Mouse (Mus musculus) urinary bladder, postnatal 25 days (tissue): ENCODE measurements around the gene Pole2.
"Not testable (repeated sequence)": the region's sequence is repeated elsewhere in the genome, so short reads cannot be mapped to it uniquely, and the experiment has no call there.

ENCODE experiments used
- DNase-seq: peaks from one replicate; pipeline ENCODE4 v3.0.0; 2022; ENCODE audit warnings: low spot score

Pole2 gene

GRCm38 (mm10) chr12:69179371-69179770, 48.6 kb downstream of the Pole2 start:
- no peak for DNase-seq

- no peak for DNase-seq
Observed at GRCm38 (mm10) chr12:69177526-69177925, 50.5 kb downstream of the Pole2 start.

GRCm38 (mm10) chr12:69175975-69176374, 52.0 kb downstream of the Pole2 start:
- no peak for DNase-seq

- no peak for DNase-seq
Observed at GRCm38 (mm10) chr12:69171307-69171706, 56.7 kb downstream of the Pole2 start.

DNA sequence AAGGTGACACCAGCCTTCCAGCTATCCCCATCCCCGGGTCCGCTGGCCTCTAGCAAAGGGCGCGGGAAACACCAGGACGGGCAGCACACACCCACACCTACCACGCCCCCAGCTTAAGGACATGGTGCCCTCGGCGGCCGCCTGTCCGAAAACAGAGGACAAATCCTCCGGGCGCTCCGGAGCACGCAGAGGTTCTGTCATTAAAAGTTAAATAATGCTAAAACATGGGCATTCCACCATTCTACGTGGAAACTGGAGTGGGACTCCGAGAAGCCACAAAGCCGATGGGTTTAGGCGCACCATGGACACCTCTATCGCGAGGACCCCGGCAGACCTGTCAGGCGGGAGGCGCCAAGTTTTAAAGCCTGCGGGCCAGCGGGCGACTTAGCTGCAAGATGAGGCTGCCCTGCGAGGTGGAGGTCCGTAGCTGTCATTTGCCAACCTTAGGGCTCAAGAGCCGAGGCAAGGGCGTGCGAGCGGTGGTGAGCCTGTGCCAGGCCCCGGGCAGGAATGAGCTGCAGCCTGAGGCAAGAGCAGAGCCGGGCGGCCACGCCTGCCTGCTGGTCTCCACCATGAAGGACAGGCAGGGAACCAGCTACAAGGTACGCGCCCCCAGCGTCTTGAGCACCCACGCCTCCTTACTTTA, 59.4 kb downstream of the Pole2 start, which contains the start of gene Lrr1:
Gene Lrr1 (plus strand): TSS at position 354 of the 646 bp plus-strand sequence.
- peak; percentile 81 for DNase-seq

- no peak for DNase-seq
Observed at GRCm38 (mm10) chr12:69167656-69168460, 60.1 kb downstream of the Pole2 start.

DNA sequence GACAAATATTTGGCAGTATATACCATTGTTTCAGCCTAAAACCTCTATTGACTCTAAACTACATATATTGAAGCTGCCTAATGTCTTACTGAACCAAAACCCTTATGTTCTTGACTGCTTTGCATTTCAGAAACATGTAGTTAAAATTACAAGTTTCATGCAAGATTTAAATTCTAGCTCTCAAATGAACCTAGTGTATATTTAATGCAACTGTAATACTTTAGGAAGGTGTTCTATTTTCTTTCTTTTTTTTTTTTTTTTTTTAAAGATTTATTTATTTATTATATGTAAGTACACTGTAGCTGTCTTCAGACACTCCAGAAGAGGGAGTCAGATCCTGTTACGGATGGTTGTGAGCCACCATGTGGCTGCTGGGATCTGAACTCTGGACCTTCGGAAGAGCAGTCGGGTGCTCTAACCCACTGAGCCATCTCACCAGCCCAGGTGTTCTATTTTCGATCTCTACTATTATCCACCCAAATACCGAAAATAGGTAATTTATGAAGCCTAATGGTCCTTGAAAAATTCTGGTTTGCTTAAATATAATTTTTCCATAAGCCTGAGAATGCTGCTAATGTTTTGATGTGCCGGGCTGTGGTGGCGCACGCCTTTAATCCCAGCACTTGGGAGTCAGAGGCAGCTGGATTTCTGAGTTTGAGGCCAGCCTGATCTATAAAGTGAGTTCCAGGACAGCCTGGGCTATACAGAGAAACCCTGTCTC, 61.0 kb downstream of the Pole2 start:
- not testable (repeated sequence) for DNase-seq

GRCm38 (mm10) chr12:69164904-69165303, 63.1 kb downstream of the Pole2 start:
- no peak for DNase-seq

DNA sequence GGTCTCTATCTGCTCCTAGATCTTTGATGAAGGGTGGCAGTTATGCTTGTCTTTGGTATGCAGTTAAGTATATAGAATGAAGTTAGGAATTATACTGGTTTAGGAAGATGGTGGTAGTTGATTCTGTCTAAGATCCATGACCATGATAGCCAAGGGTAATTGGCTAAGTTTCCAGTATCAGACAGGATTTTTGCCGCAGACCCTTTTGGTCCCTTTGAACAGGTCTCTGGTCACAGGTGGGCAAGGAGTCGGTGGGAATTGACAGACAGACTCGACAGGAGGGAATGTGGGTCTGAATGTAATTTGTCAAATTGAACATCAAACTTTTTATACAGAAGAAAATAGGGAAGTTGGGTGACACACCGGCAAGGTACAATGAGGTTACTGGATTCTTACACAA, 64.4 kb downstream of the Pole2 start:
- not testable (repeated sequence) for DNase-seq

- not testable (repeated sequence) for DNase-seq
Observed at GRCm38 (mm10) chr12:69160677-69161076, 67.3 kb downstream of the Pole2 start.

- no peak for DNase-seq
Observed at GRCm38 (mm10) chr12:69159578-69159940, 68.4 kb downstream of the Pole2 start.

DNA sequence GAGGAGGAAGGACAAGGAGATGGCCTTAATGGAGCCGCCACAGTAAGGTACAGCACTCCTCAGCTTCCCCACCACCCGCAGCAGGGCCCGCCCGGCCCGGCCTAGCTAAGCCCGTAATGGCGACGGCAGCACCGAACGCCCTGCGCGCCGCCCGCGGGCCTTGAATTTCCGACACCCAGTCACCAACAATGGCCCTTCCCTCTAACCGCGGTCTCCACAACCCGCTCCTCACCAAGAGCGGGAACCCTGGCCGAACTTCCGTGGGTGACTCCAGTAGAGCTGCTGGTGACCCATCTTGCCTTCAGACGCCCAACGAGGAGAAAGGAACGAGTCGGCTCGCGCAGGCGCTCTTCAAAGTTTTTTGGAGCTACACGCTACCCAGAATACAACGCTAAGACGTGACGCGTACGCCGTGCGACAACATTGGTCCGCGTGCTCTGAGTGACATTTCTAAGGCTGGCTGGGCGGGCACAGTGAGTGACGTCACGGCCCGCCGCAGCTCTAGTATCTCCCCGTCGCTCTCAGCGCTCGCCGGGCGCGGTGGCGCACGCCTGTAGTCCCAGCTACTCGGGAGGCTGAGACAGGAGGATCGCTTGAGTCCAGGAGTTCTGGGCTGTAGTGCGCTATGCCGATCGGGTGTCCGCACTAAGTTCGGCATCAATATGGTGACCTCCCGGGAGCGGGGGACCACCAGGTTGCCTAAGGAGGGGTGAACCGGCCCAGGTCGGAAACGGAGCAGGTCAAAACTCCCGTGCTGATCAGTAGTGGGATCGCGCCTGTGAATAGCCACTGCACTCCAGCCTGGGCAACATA, 69.0 kb downstream of the Pole2 start, which contains the start of gene Rps29:
Gene Rps29 (minus strand): TSS at position 422 of the 813 bp plus-strand sequence.
- peak; percentile 91 for DNase-seq

DNA sequence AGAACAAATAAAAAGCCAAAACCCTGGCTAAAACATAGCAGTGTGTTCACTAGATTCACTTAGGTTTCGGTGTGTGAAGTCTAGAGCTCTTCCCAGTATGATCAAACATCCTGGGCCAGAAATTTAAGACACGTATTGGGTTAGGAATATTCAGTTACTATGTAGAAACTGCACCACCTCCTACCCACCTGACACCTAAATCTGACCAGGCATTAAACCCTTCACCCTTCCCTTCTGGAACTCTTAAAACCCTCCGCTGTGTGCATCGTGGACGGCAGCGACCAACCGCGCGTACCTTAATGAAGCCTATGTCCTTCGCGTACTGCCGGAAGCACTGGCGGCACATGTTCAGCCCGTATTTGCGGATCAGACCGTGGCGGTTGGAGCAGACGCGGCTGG, 69.6 kb downstream of the Pole2 start:
- DNase-seq: no peak

DNA sequence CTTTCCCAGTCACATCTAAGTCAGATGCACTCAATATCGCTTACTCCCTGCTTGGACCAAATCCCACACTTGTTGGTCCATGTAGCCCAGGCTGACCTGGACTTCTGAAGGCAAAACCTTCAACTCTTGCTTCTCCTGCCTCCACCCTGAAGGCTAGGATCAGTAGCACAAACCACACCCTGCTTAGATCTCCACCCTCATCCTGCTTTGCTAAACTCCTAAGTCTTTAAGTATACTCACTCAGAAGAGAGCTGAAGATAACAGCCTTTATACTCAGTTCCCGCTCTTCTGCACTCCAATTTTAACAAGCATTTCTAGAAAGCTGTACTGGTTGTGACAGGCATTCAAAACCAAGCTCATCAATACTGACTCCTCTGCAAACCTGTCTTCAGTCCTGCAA, 70.9 kb downstream of the Pole2 start:
- DNase-seq: no peak

- no peak for DNase-seq
Observed at GRCm38 (mm10) chr12:69156436-69156835, 71.6 kb downstream of the Pole2 start.

GRCm38 (mm10) chr12:69155923-69156322, 72.1 kb downstream of the Pole2 start:
- DNase-seq: no peak
